Mouse (Mus musculus) embryonic facial prominence, embryonic 14.5 days (tissue): ENCODE results near the gene Polr2c. TPM values are rescaled to one million over a fixed set of nuclear protein-coding genes. Genes with fewer than 3 reads are reported as not detected.

Experiments used
- ATAC-seq: fragments of 200-750 bp; cut with Nextera tagmentation; 2 replicates; pipeline ENCODE4 v1.8.0; 2017; ENCODE audit warnings: low read depth, moderate number of reproducible peaks, moderate TSS enrichment
- DNase-seq: peaks from one replicate; pipeline ENCODE4 v3.0.0-alpha.2; 2015; ENCODE audit warnings: low spot score
- H3K27ac ChIP-seq: fragments of 300-500 bp; sonication (generic); replicated peaks from 2 replicates; pipeline ENCODE4 v1.5.1; 2014; ENCODE audit warnings: low read depth, mild to moderate bottlenecking, low read length, moderate library complexity
- H3K27me3 ChIP-seq: fragments of 300-500 bp; sonication (generic); replicated peaks from 2 replicates; pipeline ENCODE4 v1.6.1; 2014; ENCODE audit warnings: low read length; ENCODE audit not compliant: control insufficient read depth, insufficient read depth
- H3K36me3 ChIP-seq: fragments of 300-500 bp; sonication (generic); 2 replicates; pipeline ENCODE4 v1.6.1; 2014; ENCODE audit warnings: low read length, mixed read lengths; ENCODE audit not compliant: control insufficient read depth, insufficient read depth
- H3K4me1 ChIP-seq: fragments of 300-500 bp; sonication (generic); 2 replicates; pipeline ENCODE4 v1.6.1; 2014; ENCODE audit warnings: antibody characterized with exemption, low read length; ENCODE audit not compliant: control insufficient read depth, insufficient read depth
- H3K4me2 ChIP-seq: fragments of 300-500 bp; sonication (generic); 2 replicates; pipeline ENCODE4 v1.6.1; 2014; ENCODE audit warnings: low read depth, mild to moderate bottlenecking, low read length, moderate library complexity, mixed read lengths
- H3K4me3 ChIP-seq: fragments of 300-500 bp; sonication (generic); 2 replicates; pipeline ENCODE4 v1.5.1; 2014; ENCODE audit warnings: low read depth, mild to moderate bottlenecking, low read length
- H3K9ac ChIP-seq: fragments of 300-500 bp; sonication (generic); 2 replicates; pipeline ENCODE4 v1.6.1; 2014; ENCODE audit warnings: low read depth, mild to moderate bottlenecking, low read length, moderate library complexity, mixed read lengths
- H3K9me3 ChIP-seq: fragments of 300-500 bp; sonication (generic); 2 replicates; pipeline ENCODE4 v1.6.1; 2016; ENCODE audit warnings: low read length; ENCODE audit not compliant: control insufficient read depth
- WGBS: fragments of 180-500 bp; shearing (Covaris S2); extraction: QIAGEN DNeasy Blood & Tissue Kit; methylation state at CpG from one replicate; pipeline ENCODE4 v1.1.7; 2014; 5-methylcytosine and 5-hydroxymethylcytosine counted together
- polyA plus RNA-seq: library from polyadenylated mRNA; unstranded; fragments of >200 nt; fragmentation: Nextera tagmentation; extraction: Ambion mirVana; gene quantifications from 2 replicates; pipeline ENCODE4 v1.2.1, GENCODE M21; 2014

Polr2c gene
- polyA plus RNA-seq, 1 experiment from 2014 or later = 121 TPM

- Histone ChIP-seq H3K36me3 (peaks cover 95% of the 10 kb centered on the region), H3K9me3 (no peaks in the 10 kb centered on the region), H3K9ac (no peak overlapping the region), H3K27me3 (no peaks in the 10 kb centered on the region), H3K4me2 (no peak overlapping the region), H3K4me1 (peaks cover 2% of the 10 kb centered on the region; the same call in 1 of the 2 replicates), H3K27ac (no peak overlapping the region; the same call in 1 of the 2 replicates), H3K4me3 (no peak overlapping the region)
- no peak for ATAC-seq
- DNase-seq = no peak
- 75% methylated on average over 18 of the region's 18 CpGs for WGBS
Observed at GRCm38 (mm10) chr8:94907591-94908300, 50.5 kb downstream of the Polr2c start.

- peaks cover 12% of the 10 kb centered on the region for H3K4me1 ChIP-seq
- no peaks in the 10 kb centered on the region for H3K27me3 ChIP-seq
- H3K4me2 ChIP-seq = no peak overlapping the region
- DNase-seq = peak; percentile 83
- H3K9ac ChIP-seq = no peak overlapping the region
- ATAC-seq = peak; percentile 53; the same call in 1 of the 2 replicates
- no peaks in the 10 kb centered on the region for H3K9me3 ChIP-seq
- peaks cover 93% of the 10 kb centered on the region for H3K36me3 ChIP-seq
- H3K4me3 ChIP-seq = no peak overlapping the region
- WGBS = 8% methylated on average over 3 of the region's 4 CpGs
- H3K27ac ChIP-seq = no peak overlapping the region
Observed at GRCm38 (mm10) chr8:94908847-94909246, 51.6 kb downstream of the Polr2c start.

- ATAC-seq (peak; percentile 38), DNase-seq (peak; percentile 48)
- H3K9ac ChIP-seq = peak overlapping the region; percentile 26; the same call in 1 of the 2 replicates
- no peak overlapping the region for H3K27ac ChIP-seq
- no peaks in the 10 kb centered on the region for H3K27me3 ChIP-seq
- 14% methylated on average over 47 of the region's 77 CpGs for WGBS
- H3K36me3 ChIP-seq = peaks cover 51% of the 10 kb centered on the region
- H3K4me3 ChIP-seq = peak overlapping the region; percentile 30
- H3K4me1 ChIP-seq = peaks cover 44% of the 10 kb centered on the region
- no peaks in the 10 kb centered on the region for H3K9me3 ChIP-seq
- H3K4me2 ChIP-seq = peak overlapping the region; percentile 74
Observed at GRCm38 (mm10) chr8:94913061-94913660, 55.9 kb downstream of the Polr2c start.

- Histone ChIP-seq H3K4me3 (no peak overlapping the region), H3K4me1 (peaks cover 47% of the 10 kb centered on the region)
Observed at GRCm38 (mm10) chr8:94914256-94914655, 57.0 kb downstream of the Polr2c start.

GRCm38 (mm10) chr8:94914701-94915101, 57.5 kb downstream of the Polr2c start:
- peak overlapping the region; percentile 74 for H3K4me2 ChIP-seq
- WGBS = 20% methylated on average over 3 of the region's 3 CpGs
- H3K36me3 ChIP-seq = peaks cover 38% of the 10 kb centered on the region
- peak; percentile 53 for ATAC-seq
- H3K9ac ChIP-seq = no peak overlapping the region
- peak overlapping the region; percentile 62 for H3K27ac ChIP-seq
- H3K4me1 ChIP-seq = peaks cover 47% of the 10 kb centered on the region
- DNase-seq = peak; percentile 93
- H3K27me3 ChIP-seq = no peaks in the 10 kb centered on the region
- H3K4me3 ChIP-seq = 0 out of 2 replicates have a peak overlapping the region, but pooled peaks have one; percentile 8
- H3K9me3 ChIP-seq = no peaks in the 10 kb centered on the region

More at GRCm38 (mm10) chr8:94914256-94914655, 57.0 kb downstream of the Polr2c start:
- 64% methylated on average over 6 of the region's 6 CpGs for WGBS
- Histone ChIP-seq H3K9me3 (no peaks in the 10 kb centered on the region), H3K27ac (0 out of 2 replicates have a peak overlapping the region, but pooled peaks have one; percentile 23), H3K9ac (no peak overlapping the region), H3K36me3 (peaks cover 42% of the 10 kb centered on the region), H3K27me3 (no peaks in the 10 kb centered on the region), H3K4me2 (peak overlapping the region; percentile 74; the same call in 1 of the 2 replicates)
- no peak for DNase-seq
- no peak for ATAC-seq

GRCm38 (mm10) chr8:94916311-94916959, 59.2 kb downstream of the Polr2c start:
- H3K4me1 ChIP-seq = peaks cover 47% of the 10 kb centered on the region
- H3K9ac ChIP-seq = peak overlapping the region; percentile 93
- peak overlapping the region; percentile 85 for H3K4me3 ChIP-seq
- peak overlapping the region; percentile 69; the same call in 1 of the 2 replicates for H3K27ac ChIP-seq
- no peaks in the 10 kb centered on the region for H3K27me3 ChIP-seq
- ATAC-seq (no peak), DNase-seq (no peak)
- peak overlapping the region; percentile 74 for H3K4me2 ChIP-seq
- no peaks in the 10 kb centered on the region for H3K9me3 ChIP-seq
- 31% methylated on average over 9 of the region's 9 CpGs for WGBS
- H3K36me3 ChIP-seq = peaks cover 21% of the 10 kb centered on the region

- 4% methylated on average over 9 of the region's 10 CpGs for WGBS
- Histone ChIP-seq H3K4me1 (peaks cover 47% of the 10 kb centered on the region), H3K4me3 (peak overlapping the region; percentile 85), H3K27ac (peak overlapping the region; percentile 69), H3K4me2 (peak overlapping the region; percentile 74), H3K9me3 (no peaks in the 10 kb centered on the region), H3K27me3 (no peaks in the 10 kb centered on the region), H3K36me3 (peaks cover 16% of the 10 kb centered on the region), H3K9ac (peak overlapping the region; percentile 93)
- DNase-seq (peak; percentile 51), ATAC-seq (peak; percentile 10)
Observed at GRCm38 (mm10) chr8:94916960-94917324, 59.7 kb downstream of the Polr2c start.

GRCm38 (mm10) chr8:94917352-94917751, 60.1 kb downstream of the Polr2c start:
- Histone ChIP-seq H3K4me3 (peak overlapping the region; percentile 85), H3K9me3 (no peaks in the 10 kb centered on the region), H3K4me2 (peak overlapping the region; percentile 74), H3K9ac (peak overlapping the region; percentile 93), H3K4me1 (peaks cover 47% of the 10 kb centered on the region), H3K36me3 (peaks cover 12% of the 10 kb centered on the region), H3K27ac (peak overlapping the region; percentile 90), H3K27me3 (no peaks in the 10 kb centered on the region)
- DNase-seq (peak; percentile 99), ATAC-seq (peak; percentile 95)
- 0% methylated on average over 21 of the region's 27 CpGs for WGBS
